Mouse (Mus musculus) forebrain, embryonic 11.5 days (tissue): ENCODE measurements around the gene Trpc5. TPM values are rescaled to one million over a fixed set of nuclear protein-coding genes. Genes with fewer than 3 reads are reported as not detected.

ENCODE experiments used
- ATAC-seq: fragments of 200-750 bp; cut with Nextera tagmentation; replicated peaks from 2 replicates; pipeline ENCODE4 v1.8.0; 2017; ENCODE audit warnings: moderate TSS enrichment; ENCODE audit not compliant: low FRiP score
- DNase-seq: peaks from one replicate; pipeline ENCODE4 v3.0.0-alpha.2; 2017; ENCODE audit warnings: low spot score
- H3K27ac ChIP-seq: fragments of 300-500 bp; sonication (generic); 2 replicates; pipeline ENCODE4 v1.5.1; 2014; ENCODE audit warnings: low read depth, low read length
- H3K27me3 ChIP-seq: fragments of 300-500 bp; sonication (generic); 2 replicates; pipeline ENCODE4 v1.6.1; 2014; ENCODE audit warnings: mild to moderate bottlenecking, low read length, mixed read lengths; ENCODE audit not compliant: control insufficient read depth, insufficient read depth
- H3K36me3 ChIP-seq: fragments of 300-500 bp; sonication (generic); 2 replicates; pipeline ENCODE4 v1.6.1; 2014; ENCODE audit warnings: mild to moderate bottlenecking, low read length, moderate library complexity, mixed read lengths; ENCODE audit not compliant: control insufficient read depth, insufficient read depth
- H3K4me1 ChIP-seq: fragments of 300-500 bp; sonication (generic); replicated peaks from 2 replicates; pipeline ENCODE4 v1.6.1; 2014; ENCODE audit warnings: low read length, mixed read lengths; ENCODE audit not compliant: control insufficient read depth, insufficient read depth
- H3K4me2 ChIP-seq: fragments of 300-500 bp; sonication (generic); 2 replicates; pipeline ENCODE4 v1.6.1; 2014; ENCODE audit warnings: low read depth, mild to moderate bottlenecking, low read length, moderate library complexity, mixed read lengths; ENCODE audit not compliant: severe bottlenecking
- H3K4me3 ChIP-seq: fragments of 300-500 bp; sonication (generic); 2 replicates; pipeline ENCODE4 v1.5.1; 2014; ENCODE audit warnings: low read depth, low read length
- H3K9ac ChIP-seq: fragments of 300-500 bp; sonication (generic); 2 replicates; pipeline ENCODE4 v1.6.1; 2014; ENCODE audit warnings: low read length
- H3K9me3 ChIP-seq: fragments of 300-500 bp; sonication (generic); 2 replicates; pipeline ENCODE4 v1.6.1; 2016; ENCODE audit warnings: low read length, mixed read lengths; ENCODE audit not compliant: control insufficient read depth
- WGBS: fragments of 180-500 bp; shearing (Covaris S2); extraction: QIAGEN DNeasy Blood & Tissue Kit; methylation state at CpG from one replicate; pipeline ENCODE4 v1.1.7; 2014; 5-methylcytosine and 5-hydroxymethylcytosine counted together
- polyA plus RNA-seq: library from polyadenylated mRNA; unstranded; fragments of >200 nt; fragmentation: Nextera tagmentation; extraction: Ambion mirVana; gene quantifications from 2 replicates; pipeline ENCODE4 v1.2.1, GENCODE M21; 2014

Gene Trpc5
- 0.09 and 0.20 TPM in 2 replicates for polyA plus RNA-seq

DNA sequence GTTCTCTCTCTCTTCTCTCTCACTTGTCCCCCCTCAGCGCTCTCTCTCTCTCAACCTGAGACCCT lies at the start of gene Trpc5:
Gene Trpc5, minus strand, starts transcription at position 39 of the 65 bp plus-strand sequence.
- ATAC-seq (no peak), DNase-seq (no peak)
- H3K4me1 ChIP-seq = no peaks in the 10 kb centered on the region
- no peaks in the 10 kb centered on the region for H3K9me3 ChIP-seq
- H3K36me3 ChIP-seq = no peaks in the 10 kb centered on the region
- H3K4me3 ChIP-seq = peak within 1 kb of the TSS; percentile 37
- no peak within 1 kb of the TSS for H3K27ac ChIP-seq
- H3K27me3 ChIP-seq = peaks cover 6% of the 10 kb centered on the region; the same call in 1 of the 2 replicates
- H3K9ac ChIP-seq = peak within 1 kb of the TSS; percentile 39
- H3K4me2 ChIP-seq = peak within 1 kb of the TSS; percentile 53
- WGBS = 29% methylated on average over 1 of the region's 1 CpGs

GRCm38 (mm10) chrX:144716330-144716729 lies 28.4 kb upstream of the Trpc5 start:
- no peaks in the 10 kb centered on the region for H3K36me3 ChIP-seq
- 93% methylated on average over 1 of the region's 1 CpGs for whole genome bisulfite sequencing
- H3K27ac ChIP-seq = no peak overlapping the region
- no peaks in the 10 kb centered on the region for H3K4me1 ChIP-seq
- no peak overlapping the region for H3K4me2 ChIP-seq
- no peaks in the 10 kb centered on the region for H3K9me3 ChIP-seq
- no peak for ATAC-seq
- H3K27me3 ChIP-seq = no peaks in the 10 kb centered on the region
- no peak for DNase-seq
- no peak overlapping the region for H3K4me3 ChIP-seq
- H3K9ac ChIP-seq = no peak overlapping the region

DNA sequence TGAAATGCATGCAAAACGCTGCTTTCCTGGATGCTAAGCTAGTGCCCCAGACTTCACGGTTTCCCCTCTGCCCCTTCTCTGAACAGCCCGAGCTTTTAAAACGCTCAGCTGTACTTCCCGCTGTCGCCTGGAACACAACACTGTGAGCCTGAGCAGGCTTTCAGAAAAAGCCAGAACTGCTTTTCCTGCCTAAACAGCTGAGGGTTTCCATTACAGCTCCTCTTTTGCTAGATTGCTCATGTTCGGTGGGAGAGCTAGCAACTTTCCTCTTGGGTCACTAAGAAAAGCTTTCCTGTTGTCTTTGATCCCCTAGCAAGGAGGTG lies 1.8 kb upstream of the Trpc5 start:
- DNase-seq (no peak), ATAC-seq (no peak)
- Histone ChIP-seq H3K27me3 (peaks cover 6% of the 10 kb centered on the region; the same call in 1 of the 2 replicates), H3K36me3 (no peaks in the 10 kb centered on the region), H3K4me2 (peak overlapping the region; percentile 53), H3K27ac (no peak overlapping the region), H3K4me1 (no peaks in the 10 kb centered on the region), H3K9ac (no peak overlapping the region), H3K9me3 (no peaks in the 10 kb centered on the region), H3K4me3 (no peak overlapping the region; the same call in 1 of the 2 replicates)
- 25% methylated on average over 7 of the region's 7 CpGs for WGBS

DNA sequence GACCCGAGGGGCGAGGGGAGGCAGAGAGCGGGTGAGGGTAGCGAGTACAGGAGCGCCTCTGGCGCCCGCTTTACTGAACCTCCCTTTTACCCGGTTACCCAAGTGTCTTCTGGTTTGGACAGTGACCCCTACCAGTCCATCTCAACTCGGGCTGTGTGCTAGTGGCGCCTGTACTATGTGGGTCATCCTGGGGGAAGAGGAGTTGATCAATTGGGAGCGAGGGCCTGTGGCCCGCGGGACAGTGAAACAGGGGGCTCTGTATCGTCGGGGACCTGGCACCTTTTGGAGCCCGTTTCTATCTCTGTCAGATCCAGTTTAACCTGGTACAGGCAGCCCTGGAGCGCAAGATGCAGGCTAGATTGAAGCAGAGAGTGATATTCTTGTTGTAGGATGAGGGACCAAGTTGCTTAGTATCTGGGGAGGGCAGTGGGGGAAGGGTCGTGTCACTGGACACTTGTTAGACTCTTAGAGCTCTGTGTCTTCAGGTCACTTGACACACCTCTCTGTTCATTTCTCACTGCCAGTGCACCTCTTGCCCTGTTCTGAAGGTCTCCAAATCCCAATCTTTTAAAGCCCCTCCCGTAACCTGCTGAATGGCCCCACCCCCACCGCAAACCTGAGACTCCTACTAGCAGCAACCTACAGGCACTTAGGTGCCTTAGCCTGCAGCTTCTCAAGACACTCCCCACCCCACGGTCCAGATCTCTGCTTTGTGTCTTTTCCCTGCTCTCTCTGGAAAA lies 1.3 kb upstream of the Trpc5 start:
- H3K27me3 ChIP-seq = peaks cover 6% of the 10 kb centered on the region; the same call in 1 of the 2 replicates
- H3K4me3 ChIP-seq = peak overlapping the region; percentile 37
- peak overlapping the region; percentile 53 for H3K4me2 ChIP-seq
- H3K27ac ChIP-seq = no peak overlapping the region
- H3K9ac ChIP-seq = peak overlapping the region; percentile 39
- no peak for DNase-seq
- no peaks in the 10 kb centered on the region for H3K36me3 ChIP-seq
- 20% methylated on average over 20 of the region's 21 CpGs for WGBS
- no peaks in the 10 kb centered on the region for H3K4me1 ChIP-seq
- peak; percentile 85 for ATAC-seq
- H3K9me3 ChIP-seq = no peaks in the 10 kb centered on the region

GRCm38 (mm10) chrX:144688207-144689118 lies 483 bp upstream of the Trpc5 start, which contains the start of gene Rtl4:
Rtl4 (plus strand) TSS chrX:144688907.
- WGBS = 21% methylated on average over 22 of the region's 31 CpGs
- H3K27me3 ChIP-seq = peaks cover 6% of the 10 kb centered on the region; the same call in 1 of the 2 replicates
- H3K27ac ChIP-seq = no peak within 1 kb of the TSS
- H3K4me1 ChIP-seq = no peaks in the 10 kb centered on the region
- H3K9me3 ChIP-seq = no peaks in the 10 kb centered on the region
- H3K9ac ChIP-seq = peak within 1 kb of the TSS; percentile 39
- peak within 1 kb of the TSS; percentile 37 for H3K4me3 ChIP-seq
- DNase-seq = peak; percentile 60
- peak; percentile 82; the same call in 1 of the 2 replicates for ATAC-seq
- peak within 1 kb of the TSS; percentile 53 for H3K4me2 ChIP-seq
- H3K36me3 ChIP-seq = no peaks in the 10 kb centered on the region

- DNase-seq = no peak
- Histone ChIP-seq H3K4me1 (no peaks in the 10 kb centered on the region), H3K4me2 (peak overlapping the region; percentile 53), H3K27ac (no peak overlapping the region), H3K36me3 (no peaks in the 10 kb centered on the region), H3K9ac (no peak overlapping the region), H3K27me3 (peaks cover 6% of the 10 kb centered on the region; the same call in 1 of the 2 replicates), H3K9me3 (no peaks in the 10 kb centered on the region), H3K4me3 (peak overlapping the region; percentile 37; the same call in 1 of the 2 replicates)
- WGBS = 24% methylated on average over 20 of the region's 20 CpGs
- no peak for ATAC-seq
These were observed 238 bp downstream of the Trpc5 start for GRCm38 (mm10) chrX:144687742-144688141.

GRCm38 (mm10) chrX:144652196-144652595 lies 35.8 kb downstream of the Trpc5 start:
- WGBS = 81% methylated on average over 2 of the region's 2 CpGs
- H3K4me1 ChIP-seq = no peaks in the 10 kb centered on the region
- H3K27me3 ChIP-seq = no peaks in the 10 kb centered on the region
- no peaks in the 10 kb centered on the region for H3K9me3 ChIP-seq
- H3K27ac ChIP-seq = no peak overlapping the region
- no peak overlapping the region for H3K4me2 ChIP-seq
- no peak overlapping the region for H3K9ac ChIP-seq
- no peak overlapping the region for H3K4me3 ChIP-seq
- ATAC-seq (no peak), DNase-seq (no peak)
- H3K36me3 ChIP-seq = no peaks in the 10 kb centered on the region

DNA sequence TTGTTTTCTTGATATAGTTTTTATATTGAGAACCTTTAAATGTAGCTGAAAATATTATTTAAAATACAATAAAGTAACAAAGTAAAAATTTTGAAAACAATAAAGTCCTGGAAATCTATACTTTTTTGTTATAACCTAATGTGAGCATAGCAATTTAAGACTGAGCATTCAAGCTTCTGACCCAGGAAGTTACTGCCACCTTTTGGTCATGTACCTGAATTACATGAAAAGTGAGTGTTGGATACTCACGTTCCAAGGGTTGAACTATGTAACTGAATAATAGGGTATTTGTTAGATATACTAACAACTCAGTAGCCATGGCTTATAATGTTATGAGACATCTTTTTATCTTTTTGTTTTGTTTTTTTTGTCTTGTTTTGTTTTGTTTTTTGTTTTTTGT lies 42.6 kb downstream of the Trpc5 start:
- Histone ChIP-seq H3K9me3 (no peaks in the 10 kb centered on the region), H3K4me3 (no peak overlapping the region), H3K36me3 (no peaks in the 10 kb centered on the region), H3K9ac (no peak overlapping the region), H3K27ac (no peak overlapping the region), H3K4me1 (no peaks in the 10 kb centered on the region), H3K4me2 (no peak overlapping the region), H3K27me3 (no peaks in the 10 kb centered on the region)
- 43% methylated on average over 1 of the region's 1 CpGs for WGBS
- DNase-seq = no peak
- ATAC-seq = no peak
